Mouse (Mus musculus) macrophage (primary cell): ENCODE measurements around the gene 2510002D24Rik. TPM values are rescaled to one million over a fixed set of nuclear protein-coding genes. Genes with fewer than 3 reads are reported as not detected.

Experiments
- H3K27ac ChIP-seq: fragments of 350-480 bp; formaldehyde crosslinking; 2 replicates; pipeline ENCODE4 v1.9.0; 2021
- H3K36me3 ChIP-seq: fragments of 350-480 bp; formaldehyde crosslinking; 2 replicates; pipeline ENCODE4 v1.9.0; 2021; ENCODE audit errors: inconsistent target
- H3K4me3 ChIP-seq: fragments of 350-480 bp; formaldehyde crosslinking; 2 replicates; pipeline ENCODE4 v1.9.0; 2021; ENCODE audit errors: inconsistent target
- H3K79me2 ChIP-seq: fragments of 350-480 bp; formaldehyde crosslinking; 2 replicates; pipeline ENCODE4 v1.9.0; 2021; ENCODE audit errors: inconsistent target
- WGBS: methylation state at CpG from one replicate; pipeline ENCODE4 v1.1.7; 2026; ENCODE audit warnings: inconsistent platforms; ENCODE audit not compliant: missing documents; 5-methylcytosine and 5-hydroxymethylcytosine counted together
- polyA plus RNA-seq: library from polyadenylated mRNA; stranded (reverse); fragments of 250-400 nt; gene quantifications from 3 replicates; pipeline ENCODE4 v1.2.4, GENCODE M21; 2018; ENCODE audit warnings: inconsistent platforms

Gene 2510002D24Rik
- polyA plus RNA-seq, 1 experiment from 2014 or later: 5.6 TPM

GRCm38 (mm10) chr16:18878091-18878720 is 41.8 kb downstream of the 2510002D24Rik start:
- peaks cover 61% of the 10 kb centered on the region for H3K79me2 ChIP-seq
- 12% methylated on average over 19 of the region's 20 CpGs for WGBS
- peak overlapping the region; percentile 46 for H3K27ac ChIP-seq
- peak overlapping the region; percentile 63 for H3K4me3 ChIP-seq
- peaks cover 6% of the 10 kb centered on the region for H3K36me3 ChIP-seq

- Histone ChIP-seq H3K4me3 (no peak overlapping the region), H3K79me2 (peaks cover 100% of the 10 kb centered on the region), H3K36me3 (no peaks in the 10 kb centered on the region), H3K27ac (no peak overlapping the region)
Measured at GRCm38 (mm10) chr16:18884044-18884443, 47.7 kb downstream of the 2510002D24Rik start.

Other genes with a start within 250 kb of the 2510002D24Rik start
- gene Tbx1, start 245.9 kb upstream of the 2510002D24Rik start, polyA plus RNA-seq: not detected in 3 replicates
- 0.36 TPM in 1 of 3 replicates, not detected in the others for gene Gp1bb, start 214.2 kb upstream of the 2510002D24Rik start, polyA plus RNA-seq
- gene Gm49601, start 210.2 kb upstream of the 2510002D24Rik start, polyA plus RNA-seq: not detected in 3 replicates
- 0.33 to 0.36 TPM in 2 of 3 replicates, not detected in the other for gene Sept5, start 206.6 kb upstream of the 2510002D24Rik start, polyA plus RNA-seq
- gene Cldn5, start 59.7 kb upstream of the 2510002D24Rik start, polyA plus RNA-seq: not detected in 3 replicates
- 29.8 to 43.1 TPM (median 34.8 TPM) in 3 replicates for gene Ufd1, start 24.8 kb upstream of the 2510002D24Rik start, polyA plus RNA-seq
- gene Cdc45, start 24.6 kb upstream of the 2510002D24Rik start, polyA plus RNA-seq: 1.4 to 16.3 TPM (median 4.9 TPM) in 3 replicates
- gene Gm28539, start within 50 bp of the 2510002D24Rik start, polyA plus RNA-seq: not detected in 3 replicates
- 33.0 to 56.2 TPM (median 43.5 TPM) in 3 replicates for gene Mrpl40, start 40.3 kb downstream of the 2510002D24Rik start, polyA plus RNA-seq
- gene Hira, start 40.5 kb downstream of the 2510002D24Rik start, polyA plus RNA-seq: 20.1 to 22.6 TPM (median 22.2 TPM) in 3 replicates